Mouse (Mus musculus) left cerebral cortex, adult 2 months (tissue): Measurements from ENCODE around the gene Pak1ip1. TPM values are rescaled to one million over a fixed set of nuclear protein-coding genes. Genes with fewer than 3 reads are reported as not detected.
A peak's percentile ranks its signal among the peaks of the same experiment; 100 is the strongest.

Source experiments
- DNase-seq, 2 experiments: peaks; one replicate each; pipeline ENCODE4 v3.0.0; 2021 to 2022; ENCODE audit warnings: low spot score in 2 of 2, mixed read lengths in 1 of 2; ENCODE audit errors: extremely low spot score in 1 of 2
- H3K27ac ChIP-seq: fragments of 200-600 bp; 2 replicates; pipeline ENCODE4 v1.8.1; 2022
- H3K4me3 ChIP-seq: fragments of 200-600 bp; 2 replicates; pipeline ENCODE4 v1.8.1; 2022
- CTCF ChIP-seq: fragments of 200-600 bp; IDR thresholded peaks from 2 replicates; pipeline ENCODE4 v1.8.1; 2022; ENCODE audit warnings: antibody characterized with exemption, mild to moderate bottlenecking, moderate library complexity
- intact Hi-C: fragments of 180-260 bp; cut with DNase I; formaldehyde crosslinking; loops from one replicate; pipeline ENCODE4 v1.15.1; 2025
- total RNA-seq, 2 experiments: library from RNA; stranded (reverse); gene quantifications; 2 replicates each; pipeline ENCODE4 v1.2.3; 2021

Gene Pak1ip1
- total RNA-seq, 2 experiments from 2014 or later = 39.4 to 43.7 TPM

- intact Hi-C loops = loop anchor here (1.0 kb wide), 1 partner anchor 15 kb away; the partner anchor contains the start of gene Pak1ip1
- no peak for TF ChIP-seq CTCF
- peak; percentile 92 to 94 for DNase-seq
- Histone ChIP-seq H3K27ac (peak within 1 kb of the TSS; percentile 90), H3K4me3 (peak within 1 kb of the TSS; percentile 60)
Observed at GRCm38 (mm10) chr13:41015829-41016634, 15.2 kb downstream of the Pak1ip1 start, which contains the start of gene Tmem14c. Tmem14c (plus strand) TSS chr13:41016292.

- intact Hi-C loops = loop anchor here (1.0 kb wide), 1 partner anchor 16 kb away; the partner anchor contains the start of gene Pak1ip1
- peak overlapping the region; percentile 90 for H3K27ac ChIP-seq
Observed at GRCm38 (mm10) chr13:41016797-41017405, 16.1 kb downstream of the Pak1ip1 start.

GRCm38 (mm10) chr13:41017832-41018231, 17.0 kb downstream of the Pak1ip1 start:
- Histone ChIP-seq H3K4me3 (no peak overlapping the region), H3K27ac (no peak overlapping the region)
- intact Hi-C loops = no loop called here
- no peak for TF ChIP-seq CTCF
- no peak for DNase-seq

More at GRCm38 (mm10) chr13:41016797-41017405, 16.1 kb downstream of the Pak1ip1 start:
- no peak for TF ChIP-seq CTCF
- H3K4me3 ChIP-seq = peak overlapping the region; percentile 60
- no peak for DNase-seq

DNA sequence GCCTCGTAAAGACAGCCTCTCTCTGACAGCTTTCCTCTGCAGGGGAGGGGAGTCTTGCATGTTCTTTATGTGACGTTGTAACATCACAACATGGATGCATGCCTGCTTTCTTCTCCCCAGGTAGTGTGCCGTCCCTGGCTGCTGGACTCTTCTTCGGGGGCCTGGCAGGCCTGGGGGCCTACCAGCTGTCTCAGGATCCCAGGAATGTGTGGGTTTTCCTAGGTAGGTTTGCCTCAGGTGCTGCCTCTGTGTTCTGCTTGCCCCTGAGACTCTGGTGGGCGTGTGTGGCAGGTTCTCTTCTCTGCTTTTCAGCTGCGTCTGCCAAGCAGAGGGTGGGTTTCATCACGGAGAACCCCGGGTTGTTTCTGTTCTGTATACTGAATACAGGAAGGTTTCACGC, 17.4 kb downstream of the Pak1ip1 start:
- no peak for DNase-seq
- Histone ChIP-seq H3K27ac (no peak overlapping the region), H3K4me3 (no peak overlapping the region)
- intact Hi-C loops = no loop called here
- TF ChIP-seq CTCF = no peak

GRCm38 (mm10) chr13:41018756-41019591, 18.2 kb downstream of the Pak1ip1 start:
- DNase-seq = no peak
- TF ChIP-seq CTCF = no peak
- intact Hi-C loops = no loop called here

DNA sequence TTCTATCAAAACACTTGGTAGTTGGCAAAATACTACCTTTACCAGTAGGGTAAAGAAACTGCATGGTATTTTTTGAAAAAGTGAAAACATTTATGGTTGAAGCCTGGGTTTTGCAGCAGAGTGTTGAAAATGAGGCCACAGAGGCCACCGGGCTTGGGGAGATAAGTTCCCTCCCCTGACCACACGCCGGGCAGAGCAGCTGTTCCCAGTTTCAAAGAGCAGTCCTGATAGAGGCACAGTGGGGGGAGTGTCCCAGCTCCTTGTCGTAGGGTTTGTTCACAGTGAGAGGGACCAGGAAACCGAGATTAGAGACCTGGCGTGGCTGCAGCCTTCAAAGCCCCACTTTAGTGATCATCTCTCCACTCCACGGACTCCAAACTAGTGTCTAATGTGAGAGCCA, 19.7 kb downstream of the Pak1ip1 start:
- no peak overlapping the region for H3K27ac ChIP-seq
- DNase-seq = no peak
- no peak overlapping the region for H3K4me3 ChIP-seq
- intact Hi-C loops = no loop called here
- TF ChIP-seq CTCF = no peak

More at GRCm38 (mm10) chr13:41018756-41019591, 18.2 kb downstream of the Pak1ip1 start:
- H3K4me3 ChIP-seq = no peak overlapping the region
- no peak overlapping the region for H3K27ac ChIP-seq

- DNase-seq = no peak
- H3K27ac ChIP-seq = no peak overlapping the region
- TF ChIP-seq CTCF = no peak
- H3K4me3 ChIP-seq = no peak overlapping the region
- intact Hi-C loops = no loop called here
Observed at GRCm38 (mm10) chr13:41021607-41022006, 20.8 kb downstream of the Pak1ip1 start.

- TF ChIP-seq CTCF = no peak
- Histone ChIP-seq H3K4me3 (no peak overlapping the region), H3K27ac (no peak overlapping the region)
- DNase-seq = no peak
- intact Hi-C loops = no loop called here
Observed at GRCm38 (mm10) chr13:41022099-41022498, 21.3 kb downstream of the Pak1ip1 start.

GRCm38 (mm10) chr13:41030098-41030497, 29.3 kb downstream of the Pak1ip1 start:
- intact Hi-C loops = no loop called here
- H3K4me3 ChIP-seq = no peak overlapping the region
- no peak for TF ChIP-seq CTCF
- DNase-seq = no peak
- H3K27ac ChIP-seq = no peak overlapping the region

- no peak for TF ChIP-seq CTCF
- intact Hi-C loops = loop anchor here (5.0 kb wide), 1 partner anchor 255 kb away; no protein-coding TSS in a partner anchor
- DNase-seq = no peak
- H3K4me3 ChIP-seq = no peak overlapping the region
- H3K27ac ChIP-seq = no peak overlapping the region; the same call in 1 of the 2 replicates
Observed at GRCm38 (mm10) chr13:41042511-41042910, 41.7 kb downstream of the Pak1ip1 start.

GRCm38 (mm10) chr13:41045901-41046300, 45.1 kb downstream of the Pak1ip1 start:
- intact Hi-C loops = loop anchor here (5.0 kb wide), 1 partner anchor 204 kb away; no protein-coding TSS in a partner anchor
- no peak overlapping the region for H3K27ac ChIP-seq
- no peak overlapping the region for H3K4me3 ChIP-seq
- no peak for DNase-seq
- no peak for TF ChIP-seq CTCF
